ENCODE assay signal across 24 mouse cellular contexts in the genomic region with DNA sequence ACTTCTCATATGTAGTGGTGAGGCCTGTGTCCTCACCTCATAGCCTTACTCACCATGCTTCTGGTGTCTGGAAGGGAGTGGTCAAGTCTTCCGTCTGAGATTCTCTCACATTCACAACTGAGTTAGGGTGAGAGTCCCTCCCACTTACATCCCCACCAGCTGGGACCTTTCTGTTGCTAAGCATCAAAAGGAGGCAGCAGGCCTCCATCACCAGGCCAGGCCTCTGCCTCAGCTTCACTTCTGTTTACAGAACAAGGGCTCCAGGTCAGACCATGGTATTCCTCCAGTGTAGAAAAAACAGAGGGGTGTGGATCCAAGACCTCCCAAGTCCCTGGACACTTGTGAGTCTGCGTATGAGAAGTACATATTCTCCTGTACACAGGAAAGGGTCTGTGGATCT.
"Had no signal": no experiment of that assay in that cellular context is flagged by ENCODE, and none has a peak within 500 bp of the region (broad histone marks: within the 10 kb centered on the region; RNA-seq: fewer than 3 reads in every experiment).

No protein-coding gene starts in this region.

- H3K9ac ChIP-seq: forebrain, postnatal 0 days; heart, embryonic 12.5 days; hindbrain, embryonic 12.5 days; hindbrain, embryonic 14.5 days; limb, embryonic 13.5 days; limb, embryonic 15.5 days had no signal

- H3K36me3 ChIP-seq: heart, embryonic 10.5 days; heart, embryonic 12.5 days; hindbrain, embryonic 10.5 days; hindbrain, embryonic 12.5 days; limb, embryonic 13.5 days; limb, embryonic 15.5 days had no signal

- H3K27ac ChIP-seq: heart, embryonic 10.5 days; hindbrain, embryonic 10.5 days; hindbrain, embryonic 12.5 days; hindbrain, embryonic 14.5 days; kidney, postnatal 0 days; limb, embryonic 13.5 days; limb, embryonic 15.5 days had no signal

- H3K4me1 ChIP-seq: heart, embryonic 10.5 days; heart, embryonic 12.5 days; hindbrain, embryonic 12.5 days; limb, embryonic 13.5 days; limb, embryonic 15.5 days had no signal

- H3K27me3 ChIP-seq: heart, embryonic 12.5 days; hindbrain, embryonic 12.5 days; limb, embryonic 13.5 days; limb, embryonic 15.5 days had no signal

- ATAC-seq: forebrain, postnatal 0 days; hindbrain, embryonic 16.5 days; inflammation-experienced regulatory T-cells, adult 6 months; intestine, postnatal 0 days had no signal

- DNase-seq: forebrain, postnatal 0 days; gastrocnemius, postnatal 10 days; gastrocnemius, postnatal 25 days; heart, adult 18-20 months; heart, postnatal 10 days; heart, postnatal 4 days; kidney, adult 18-20 months; kidney, adult 8-10 months; kidney, postnatal 14 days; kidney, postnatal 36 days; layer of hippocampus, adult 9-11 months; layer of hippocampus, postnatal 36 days; left cerebral cortex, postnatal 4 days had no signal

- H3K9me3 ChIP-seq: heart, embryonic 10.5 days; heart, embryonic 12.5 days; hindbrain, embryonic 10.5 days; hindbrain, embryonic 12.5 days; limb, embryonic 13.5 days; limb, embryonic 15.5 days had no signal

- H3K4me2 ChIP-seq: heart, embryonic 12.5 days; hindbrain, embryonic 12.5 days; hindbrain, embryonic 14.5 days; limb, embryonic 13.5 days; limb, embryonic 15.5 days had no signal

- H3K4me3 ChIP-seq: heart, embryonic 10.5 days; heart, embryonic 12.5 days; hindbrain, embryonic 10.5 days; hindbrain, embryonic 12.5 days; limb, embryonic 13.5 days; limb, embryonic 15.5 days had no signal
